Mouse (Mus musculus) liver, postnatal 0 days (tissue): ENCODE results near the gene Nrxn1. TPM values are rescaled to one million over a fixed set of nuclear protein-coding genes. Genes with fewer than 3 reads are reported as not detected.

Source experiments
- ATAC-seq: fragments of 200-750 bp; cut with Nextera tagmentation; 2 replicates; pipeline ENCODE4 v1.8.0; 2017; ENCODE audit warnings: mild to moderate bottlenecking, moderate library complexity
- DNase-seq: peaks from one replicate; pipeline ENCODE4 v3.0.0-alpha.2; 2016
- H3K27ac ChIP-seq: fragments of 300-500 bp; sonication (generic); 2 replicates; pipeline ENCODE4 v1.5.1; 2014; ENCODE audit warnings: antibody characterized with exemption, moderate library complexity, mild to moderate bottlenecking, low read depth
- H3K27me3 ChIP-seq: fragments of 300-500 bp; sonication (generic); 2 replicates; pipeline ENCODE4 v1.6.1; 2014; ENCODE audit warnings: low read length, control low read depth, mixed read lengths; ENCODE audit not compliant: insufficient read depth
- H3K36me3 ChIP-seq: fragments of 300-500 bp; sonication (generic); replicated peaks from 2 replicates; pipeline ENCODE4 v1.6.1; 2014; ENCODE audit warnings: mild to moderate bottlenecking, control low read depth, low read length, moderate library complexity, mixed read lengths; ENCODE audit not compliant: insufficient read depth
- H3K4me1 ChIP-seq: fragments of 300-500 bp; sonication (generic); 2 replicates; pipeline ENCODE4 v1.6.1; 2014; ENCODE audit warnings: antibody characterized with exemption, mild to moderate bottlenecking, control low read depth; ENCODE audit not compliant: insufficient read depth
- H3K4me2 ChIP-seq: fragments of 300-500 bp; sonication (generic); 2 replicates; pipeline ENCODE4 v1.6.1; 2014; ENCODE audit warnings: low read depth, mild to moderate bottlenecking, low read length, moderate library complexity, mixed read lengths
- H3K4me3 ChIP-seq: fragments of 300-500 bp; sonication (generic); 2 replicates; pipeline ENCODE4 v1.5.1; 2014; ENCODE audit warnings: low read depth, low read length
- H3K9ac ChIP-seq: fragments of 300-500 bp; sonication (generic); replicated peaks from 2 replicates; pipeline ENCODE4 v1.6.1; 2014; ENCODE audit warnings: mild to moderate bottlenecking, moderate library complexity
- H3K9me3 ChIP-seq: fragments of 300-500 bp; sonication (generic); 2 replicates; pipeline ENCODE4 v1.6.1; 2016; ENCODE audit warnings: mild to moderate bottlenecking, control low read depth, low read length, mixed read lengths
- CTCF ChIP-seq: sonication (generic); IDR thresholded peaks from 2 replicates; pipeline ENCODE4 v1.5.1; 2016; ENCODE audit warnings: antibody characterized with exemption, low read depth
- EP300 ChIP-seq: IDR thresholded peaks from 2 replicates; pipeline ENCODE4 v1.6.1; 2016; ENCODE audit warnings: antibody characterized with exemption, low read depth, mild to moderate bottlenecking
- WGBS: fragments of 180-500 bp; shearing (Covaris S2); extraction: QIAGEN DNeasy Blood & Tissue Kit; methylation state at CpG from one replicate; pipeline ENCODE4 v1.1.7; 2014; ENCODE audit not compliant: insufficient replicate concordance; 5-methylcytosine and 5-hydroxymethylcytosine counted together
- polyA plus RNA-seq: library from polyadenylated mRNA; unstranded; fragments of >200 nt; fragmentation: Nextera tagmentation; extraction: Ambion mirVana; gene quantifications from 2 replicates; pipeline ENCODE4 v1.2.1, GENCODE M21; 2015

Nrxn1 gene
- polyA plus RNA-seq, 1 experiment from 2014 or later, result 0.41 TPM

- no peak overlapping the region for H3K4me3 ChIP-seq
- H3K27me3 ChIP-seq, result no peaks in the 10 kb centered on the region
- H3K36me3 ChIP-seq, result no peaks in the 10 kb centered on the region
- no peaks in the 10 kb centered on the region for H3K4me1 ChIP-seq
- WGBS, result 80% methylated on average over 13 of the region's 13 CpGs
- ATAC-seq, result no peak
- no peak overlapping the region for H3K4me2 ChIP-seq
- no peaks in the 10 kb centered on the region for H3K9me3 ChIP-seq
- H3K27ac ChIP-seq, result no peak overlapping the region
- TF ChIP-seq CTCF (no peak), EP300 (no peak)
- DNase-seq, result no peak
- no peak overlapping the region for H3K9ac ChIP-seq
Measured at GRCm38 (mm10) chr17:90629851-90630250, 463.0 kb downstream of the Nrxn1 start.

GRCm38 (mm10) chr17:90628469-90628868 lies 464.4 kb downstream of the Nrxn1 start:
- H3K27me3 ChIP-seq, result no peaks in the 10 kb centered on the region
- H3K4me2 ChIP-seq, result no peak overlapping the region
- TF ChIP-seq EP300, result no peak
- TF ChIP-seq CTCF, result peak; percentile 44
- no peak overlapping the region for H3K9ac ChIP-seq
- no peaks in the 10 kb centered on the region for H3K36me3 ChIP-seq
- H3K4me3 ChIP-seq, result no peak overlapping the region
- no peaks in the 10 kb centered on the region for H3K9me3 ChIP-seq
- DNase-seq (no peak), ATAC-seq (no peak)
- no peak overlapping the region for H3K27ac ChIP-seq
- no peaks in the 10 kb centered on the region for H3K4me1 ChIP-seq
- 43% methylated on average over 2 of the region's 2 CpGs for WGBS

GRCm38 (mm10) chr17:90628004-90628403 lies 464.9 kb downstream of the Nrxn1 start:
- Histone ChIP-seq H3K9ac (no peak overlapping the region), H3K27ac (no peak overlapping the region), H3K4me2 (no peak overlapping the region), H3K36me3 (no peaks in the 10 kb centered on the region), H3K27me3 (no peaks in the 10 kb centered on the region), H3K9me3 (no peaks in the 10 kb centered on the region), H3K4me3 (no peak overlapping the region), H3K4me1 (no peaks in the 10 kb centered on the region)
- TF ChIP-seq CTCF, result no peak
- 65% methylated on average over 3 of the region's 3 CpGs for WGBS
- ATAC-seq (no peak), DNase-seq (no peak)

GRCm38 (mm10) chr17:90627395-90627794 lies 465.5 kb downstream of the Nrxn1 start:
- Histone ChIP-seq H3K27me3 (no peaks in the 10 kb centered on the region), H3K27ac (no peak overlapping the region), H3K4me3 (no peak overlapping the region), H3K9me3 (no peaks in the 10 kb centered on the region), H3K4me1 (no peaks in the 10 kb centered on the region), H3K36me3 (no peaks in the 10 kb centered on the region), H3K9ac (no peak overlapping the region), H3K4me2 (no peak overlapping the region)
- DNase-seq (no peak), ATAC-seq (no peak)
- TF ChIP-seq EP300 (no peak), CTCF (no peak)
- WGBS, result 70% methylated on average over 3 of the region's 3 CpGs

- 39% methylated on average over 1 of the region's 1 CpGs for WGBS
Measured at GRCm38 (mm10) chr17:90624591-90625266, 468.1 kb downstream of the Nrxn1 start.

GRCm38 (mm10) chr17:90621828-90622227 lies 471.0 kb downstream of the Nrxn1 start:
- H3K27ac ChIP-seq, result no peak overlapping the region
- 81% methylated on average over 4 of the region's 4 CpGs for WGBS
- TF ChIP-seq EP300 (no peak), CTCF (no peak)
- H3K9me3 ChIP-seq, result no peaks in the 10 kb centered on the region
- H3K9ac ChIP-seq, result no peak overlapping the region
- DNase-seq (no peak), ATAC-seq (no peak)
- H3K4me1 ChIP-seq, result no peaks in the 10 kb centered on the region
- H3K36me3 ChIP-seq, result no peaks in the 10 kb centered on the region
- H3K27me3 ChIP-seq, result no peaks in the 10 kb centered on the region
- H3K4me2 ChIP-seq, result no peak overlapping the region
- H3K4me3 ChIP-seq, result no peak overlapping the region

More at GRCm38 (mm10) chr17:90624591-90625266, 468.1 kb downstream of the Nrxn1 start:
- no peaks in the 10 kb centered on the region for H3K4me1 ChIP-seq
- H3K9me3 ChIP-seq, result no peaks in the 10 kb centered on the region
- H3K9ac ChIP-seq, result no peak overlapping the region
- H3K27me3 ChIP-seq, result no peaks in the 10 kb centered on the region
- no peaks in the 10 kb centered on the region for H3K36me3 ChIP-seq
- TF ChIP-seq CTCF, result no peak
- no peak for TF ChIP-seq EP300
- DNase-seq (no peak), ATAC-seq (no peak)
- no peak overlapping the region for H3K4me3 ChIP-seq
- no peak overlapping the region for H3K27ac ChIP-seq
- no peak overlapping the region for H3K4me2 ChIP-seq
